Mouse (Mus musculus): Measurements from ENCODE around the gene Trpm7. TPM values are rescaled to one million over a fixed set of nuclear protein-coding genes. Genes with fewer than 3 reads are reported as not detected.
"Not testable (repeated sequence)": the region's sequence is repeated elsewhere in the genome, so short reads cannot be mapped to it uniquely, and the experiment has no call there.

Trpm7 gene
- 10 to 100 TPM; 21.7 to 30.7 TPM for total RNA-seq (2021)
- long read RNA-seq, experiment 1, full-length matches to known transcripts = 1 of 6 reads
- long read RNA-seq, experiment 1, partial matches to known transcripts = 0 of 6 reads
- long read RNA-seq, experiment 1, other reads (novel, unspliced or antisense) = 5 of 6 reads
- long read RNA-seq, experiment 2, partial matches to known transcripts = 0 of 4 reads
- long read RNA-seq, experiment 2, other reads (novel, unspliced or antisense) = 4 of 4 reads

DNA sequence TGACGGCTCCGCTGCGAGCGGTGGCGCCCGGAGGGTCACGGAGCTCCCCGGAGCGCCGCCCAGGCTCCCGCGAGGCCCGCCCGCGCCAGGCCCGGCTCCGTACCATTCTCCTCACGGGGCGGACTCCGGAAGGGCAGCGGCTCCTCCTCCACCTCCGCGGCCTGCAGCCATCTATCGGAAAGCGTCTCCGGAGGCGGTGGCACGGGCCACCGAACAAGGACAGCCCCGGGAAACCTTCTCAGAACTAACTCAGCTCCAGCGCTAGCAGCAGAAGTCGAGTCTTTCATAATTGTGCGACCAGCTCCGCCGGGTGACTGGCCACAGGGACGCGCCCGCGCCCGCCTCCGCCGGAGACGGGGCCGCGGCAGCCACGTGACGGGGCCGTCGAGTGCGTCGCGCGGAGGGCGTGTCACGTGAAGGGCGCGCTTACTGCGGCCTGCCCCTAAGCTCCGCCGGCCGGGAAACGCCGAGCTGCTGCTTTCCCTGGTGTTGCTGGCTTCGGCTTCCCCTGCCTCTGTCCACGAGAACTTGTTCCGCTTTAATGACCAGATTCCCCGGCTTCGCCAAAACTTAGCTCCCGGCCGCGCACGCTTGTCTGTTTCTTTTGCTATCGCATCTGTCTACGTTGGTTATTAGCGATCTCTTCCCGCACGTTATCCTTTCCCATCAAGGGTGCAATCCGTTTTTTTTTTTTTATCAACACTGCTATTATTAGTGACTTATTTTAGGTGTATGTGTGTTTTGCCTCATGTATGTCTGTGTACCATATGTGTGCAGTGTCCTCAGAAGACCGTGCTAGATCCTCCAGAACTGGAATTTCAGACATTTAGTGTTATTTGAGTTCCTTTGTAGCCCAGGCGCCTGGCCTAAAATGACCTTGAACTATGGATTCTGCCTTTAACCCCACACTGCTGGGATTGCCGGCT is at the start of gene Trpm7:
Gene Trpm7, minus strand, starts transcription at position 360 of the 926 bp plus-strand sequence.
- DNase-seq = peak; percentile 87 to 89
- intact Hi-C loops (cut with DNase I) = loop anchor here (2.0 kb wide), 1 partner anchor 57 kb away; the partner anchor contains the start of gene Sppl2a

DNA sequence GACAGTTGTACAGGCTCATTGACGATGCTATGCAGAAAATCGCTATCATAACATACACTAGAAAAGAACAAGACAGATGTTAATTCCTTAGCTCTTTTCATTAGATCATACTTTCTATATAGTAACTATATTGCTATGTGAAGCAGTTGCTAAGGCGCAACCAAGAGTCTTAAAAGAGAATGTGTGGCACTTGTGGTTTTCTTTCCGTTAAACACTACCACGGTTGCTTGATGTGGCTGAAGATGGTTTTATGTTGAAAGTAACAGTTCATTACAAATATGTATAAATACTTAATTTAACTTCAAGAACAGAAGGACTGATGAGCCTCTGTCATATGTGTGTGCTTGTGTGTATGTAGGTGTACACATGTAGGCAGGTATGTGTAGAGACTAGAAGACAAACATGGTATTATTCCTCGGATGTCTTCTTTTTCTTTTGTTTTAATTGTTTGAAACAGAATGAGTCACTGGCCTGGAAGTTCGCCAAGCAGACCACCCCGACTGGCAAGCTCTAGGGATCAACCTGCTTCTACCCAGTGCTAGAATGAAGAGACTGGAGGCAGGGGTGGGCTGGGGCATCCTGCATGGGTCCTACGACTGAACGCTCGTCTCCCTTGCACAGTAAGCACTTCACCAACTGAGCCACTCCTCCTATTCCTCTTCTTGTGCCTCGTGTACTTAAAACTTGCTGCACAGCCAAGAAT is 44.5 kb upstream of the Trpm7 start:
- intact Hi-C loops (cut with DNase I) = no loop called here
- DNase-seq = no peak

DNA sequence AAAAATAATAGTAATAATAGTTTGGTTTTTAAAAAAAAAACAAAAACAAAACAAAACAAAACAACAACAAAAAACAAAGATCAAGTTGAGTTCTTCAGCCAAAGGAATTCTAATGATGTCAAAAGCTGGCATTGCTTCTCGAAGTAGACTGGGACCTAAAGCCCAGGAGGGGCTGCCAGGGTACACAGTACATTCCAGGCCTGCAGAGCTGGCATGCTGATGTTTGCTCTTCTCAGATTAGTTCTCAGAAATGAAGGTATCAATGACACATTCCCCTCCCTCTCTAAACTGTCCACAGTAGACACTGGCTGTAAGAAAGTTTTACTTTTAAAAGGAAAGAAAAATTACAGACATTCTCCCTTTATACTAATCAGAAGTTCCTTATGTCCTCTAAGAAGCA is 40.2 kb upstream of the Trpm7 start:
- peak in 1 of 2 experiments; percentile 17 for DNase-seq
- intact Hi-C loops (cut with DNase I) = no loop called here

DNA sequence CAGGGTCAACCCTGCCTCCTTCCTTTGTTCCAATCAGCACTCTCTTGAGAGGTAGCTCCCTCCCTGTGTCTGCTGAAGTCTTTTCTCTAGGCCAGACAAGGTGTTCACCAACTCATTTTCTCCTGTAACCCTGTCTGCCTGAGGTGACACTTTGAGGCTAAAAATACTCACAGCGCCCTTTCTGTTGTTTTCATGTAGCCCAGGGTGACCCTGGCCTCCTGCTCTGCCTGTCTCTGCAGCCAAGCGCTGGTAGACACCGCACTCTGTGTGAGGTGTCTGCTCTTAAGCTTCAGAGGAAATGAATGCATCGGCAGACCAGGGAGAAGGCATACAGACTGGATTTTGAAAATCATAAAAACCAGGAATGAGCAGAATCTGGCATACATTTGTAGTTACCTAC is 38.1 kb upstream of the Trpm7 start:
- DNase-seq = no peak
- intact Hi-C loops (cut with DNase I) = no loop called here

DNA sequence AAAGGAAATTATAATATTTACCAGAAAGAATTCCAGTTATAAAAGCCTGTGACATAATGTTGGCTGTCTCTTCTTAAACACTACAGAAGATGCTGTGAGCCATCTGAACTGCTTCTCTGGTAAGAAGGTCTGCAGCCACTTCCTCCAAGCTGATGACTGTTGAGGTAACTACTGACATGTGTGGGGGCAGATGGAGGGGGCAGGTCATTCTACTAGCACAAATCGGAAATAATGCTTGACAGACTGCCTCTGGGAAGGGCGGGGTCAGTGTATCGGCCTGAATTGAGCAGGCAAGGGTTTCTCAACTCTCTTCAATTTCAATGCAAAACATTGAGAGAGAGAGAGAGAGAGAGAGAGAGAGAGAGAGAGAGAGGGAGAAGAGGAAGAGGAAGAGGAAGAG is 28.1 kb upstream of the Trpm7 start:
- DNase-seq = no peak
- intact Hi-C loops (cut with DNase I) = no loop called here

DNA sequence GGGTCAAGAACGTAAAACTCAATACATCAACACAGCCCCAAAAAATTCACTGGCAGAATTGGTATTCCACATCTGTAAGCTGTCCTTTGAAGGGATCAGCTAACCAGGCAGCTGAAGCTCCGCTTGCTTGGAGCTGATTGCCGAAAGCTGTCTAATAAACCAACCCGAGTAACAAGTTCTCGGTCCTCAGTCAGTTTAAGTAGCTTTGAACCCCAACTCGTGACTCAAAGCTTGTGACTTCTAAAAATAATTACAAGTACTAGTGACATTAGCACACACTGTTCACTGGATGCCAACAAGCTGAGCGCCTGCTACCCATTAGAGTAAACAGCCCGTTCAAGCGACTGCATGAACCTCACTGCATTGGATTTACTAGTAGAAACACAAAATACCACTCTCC is 21.5 kb upstream of the Trpm7 start:
- no peak for DNase-seq
- intact Hi-C loops (cut with DNase I) = loop anchor here (5.0 kb wide), 1 partner anchor 35 kb away; the partner anchor contains the start of gene Sppl2a

DNA sequence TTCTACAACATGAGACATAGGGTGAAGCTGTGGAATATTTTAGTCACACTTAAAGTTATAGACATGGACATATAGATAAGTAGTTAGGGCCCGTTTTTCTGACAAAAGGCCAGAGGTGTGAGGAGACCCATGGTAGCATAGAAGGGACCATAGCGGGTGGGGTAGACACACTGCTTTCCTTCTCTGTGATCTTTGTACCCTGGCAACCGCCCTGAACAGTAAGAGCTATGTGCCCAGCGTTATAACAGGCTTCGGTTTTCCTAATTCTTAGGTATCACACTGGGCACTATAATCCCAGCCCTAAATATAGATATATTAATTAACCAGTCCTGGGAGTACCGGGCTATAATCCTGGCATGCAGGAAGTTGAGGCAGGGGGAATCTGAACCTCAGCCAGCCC is 20.9 kb upstream of the Trpm7 start:
- no peak for DNase-seq
- intact Hi-C loops (cut with DNase I) = loop anchor here (5.0 kb wide), 1 partner anchor 35 kb away; the partner anchor contains the start of gene Sppl2a

DNA sequence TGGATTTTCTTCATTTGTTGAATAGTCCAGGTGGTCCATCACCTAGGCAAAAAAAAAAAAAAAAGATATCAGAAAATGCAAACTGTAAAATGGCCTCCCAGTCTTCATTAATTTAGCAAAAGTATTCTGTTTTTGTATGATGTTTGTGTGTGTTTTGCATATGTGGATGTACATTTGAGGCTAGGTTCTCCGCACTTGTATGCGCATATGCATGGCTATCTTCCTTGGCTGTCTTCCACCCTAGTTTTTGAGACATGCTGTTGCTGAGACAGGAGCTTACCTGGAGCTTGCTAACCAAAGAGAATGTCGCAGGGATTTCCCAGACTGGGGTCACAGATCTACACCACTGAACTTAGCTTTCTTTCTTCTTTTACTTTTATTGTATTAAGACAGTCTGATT is 18.2 kb upstream of the Trpm7 start:
- no peak for DNase-seq
- intact Hi-C loops (cut with DNase I) = no loop called here

DNA sequence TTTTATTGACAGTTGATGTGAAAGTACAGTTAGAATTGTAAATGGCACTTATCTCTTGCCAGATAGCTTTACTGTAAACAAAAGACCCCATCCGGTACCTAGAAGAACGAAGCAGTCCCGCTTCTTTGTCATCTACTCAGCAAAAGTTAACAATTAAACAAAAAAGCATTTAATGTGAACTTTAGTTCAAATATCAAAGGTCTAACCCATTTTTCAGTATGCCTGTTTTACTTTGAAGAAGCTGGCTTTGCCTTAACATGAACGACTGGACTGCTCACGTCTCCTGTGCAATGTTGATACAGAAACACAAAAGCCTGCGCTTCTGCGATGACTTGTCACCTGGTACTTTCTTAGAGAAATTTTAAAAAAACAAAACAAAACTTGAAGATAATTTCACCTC is 16.3 kb upstream of the Trpm7 start:
- DNase-seq = no peak
- intact Hi-C loops (cut with DNase I) = no loop called here

DNA sequence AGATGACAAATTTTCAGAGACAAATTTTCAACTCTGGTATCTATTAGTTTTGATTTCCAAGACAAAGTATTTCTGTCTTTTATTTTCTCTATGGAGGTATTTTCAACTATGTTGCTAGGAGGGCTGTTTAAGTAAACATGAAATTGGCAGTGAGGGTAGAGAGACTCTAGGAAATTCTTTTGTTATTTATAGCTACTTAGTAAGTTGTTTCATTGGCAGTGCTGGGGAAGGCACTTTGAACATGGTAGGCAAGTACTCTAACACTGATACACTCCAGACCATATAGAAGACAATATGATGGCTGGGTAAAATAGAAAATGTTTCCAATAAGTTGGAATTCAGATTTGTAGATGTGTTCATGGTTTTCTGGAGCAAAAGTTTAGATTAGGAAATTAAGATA is 15.7 kb upstream of the Trpm7 start:
- intact Hi-C loops (cut with DNase I) = no loop called here
- no peak for DNase-seq

DNA sequence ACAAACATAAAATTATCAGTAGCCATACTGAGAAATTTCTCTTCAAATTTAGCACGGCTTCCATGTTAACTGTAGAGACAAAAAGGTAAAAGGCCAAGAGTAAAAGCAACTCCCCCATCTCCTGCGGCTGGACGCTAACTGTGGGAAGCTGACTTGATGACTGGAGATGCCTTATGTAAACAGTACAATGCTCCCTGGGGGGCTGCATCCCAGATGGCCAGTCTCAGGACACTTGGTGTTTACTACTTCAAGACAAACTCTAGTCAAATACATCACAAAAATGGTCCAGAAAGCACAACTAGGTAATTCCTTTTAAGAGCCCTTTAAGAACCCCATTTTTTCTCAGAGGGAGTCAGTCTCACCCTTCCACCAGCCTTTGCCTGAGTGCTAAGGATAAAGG is 11.1 kb upstream of the Trpm7 start:
- no peak for DNase-seq
- intact Hi-C loops (cut with DNase I) = no loop called here

DNA sequence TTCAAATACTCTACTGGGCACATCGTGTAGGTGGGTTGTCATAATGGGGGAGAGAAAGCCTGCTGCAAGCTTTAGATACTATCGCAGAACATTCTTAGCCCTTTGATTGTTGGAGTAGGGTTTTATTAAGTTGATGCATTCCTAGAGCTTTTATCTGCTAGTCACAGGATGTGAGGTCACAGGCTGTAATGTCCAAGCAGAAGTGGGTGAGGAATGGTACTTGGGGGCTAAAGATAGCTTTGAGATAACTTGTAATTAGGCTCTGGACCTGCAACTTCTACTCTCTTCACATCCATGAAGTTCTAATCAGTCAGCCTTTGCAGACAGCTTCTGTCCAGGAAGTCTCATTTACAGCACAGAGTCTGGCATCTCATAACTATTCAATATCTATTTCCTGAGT is 9.8 kb upstream of the Trpm7 start:
- DNase-seq = no peak
- intact Hi-C loops (cut with DNase I) = no loop called here

DNA sequence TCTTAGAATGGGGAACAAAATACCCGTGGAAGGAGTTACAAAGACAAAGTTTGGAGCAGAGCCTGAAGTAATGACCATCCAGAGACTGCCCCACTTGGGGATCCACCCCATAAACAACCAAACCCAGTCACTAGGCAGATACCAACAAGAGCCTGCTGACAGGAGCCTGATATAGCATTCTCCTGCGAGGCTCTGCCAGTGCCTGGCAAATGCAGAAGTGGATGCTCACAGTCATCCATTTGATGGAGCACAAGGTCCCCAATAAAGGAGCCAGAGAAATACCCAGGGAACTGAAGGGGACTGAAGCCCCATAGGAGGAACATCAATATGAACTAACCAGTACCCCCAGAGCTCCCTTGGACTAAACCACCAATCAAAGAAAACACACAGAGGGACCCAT is 6.7 kb upstream of the Trpm7 start:
- DNase-seq; intact Hi-C loops (cut with DNase I): not testable (repeated sequence)

DNA sequence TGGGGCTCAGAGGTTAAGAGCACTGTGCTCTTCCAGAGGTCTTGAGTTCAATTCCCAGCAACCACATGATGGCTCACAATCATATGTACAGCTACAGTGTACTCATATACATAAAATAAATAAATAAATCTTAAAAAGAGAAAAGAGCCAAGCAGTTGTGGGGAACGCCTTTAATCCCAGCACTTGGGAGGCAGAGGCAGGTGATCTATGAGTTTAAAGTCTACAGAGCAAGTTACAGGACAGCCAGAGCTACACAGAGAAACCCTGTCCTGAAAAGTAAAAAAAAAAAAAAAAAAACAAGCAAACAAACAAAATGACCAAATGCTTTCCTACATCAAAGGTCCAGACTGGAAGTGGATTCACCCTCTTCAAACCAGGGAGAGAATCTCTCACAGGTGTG is 2.0 kb upstream of the Trpm7 start:
- DNase-seq = no peak
- intact Hi-C loops (cut with DNase I) = loop anchor here (2.0 kb wide), 1 partner anchor 55 kb away; the partner anchor contains the start of gene Sppl2a

DNA sequence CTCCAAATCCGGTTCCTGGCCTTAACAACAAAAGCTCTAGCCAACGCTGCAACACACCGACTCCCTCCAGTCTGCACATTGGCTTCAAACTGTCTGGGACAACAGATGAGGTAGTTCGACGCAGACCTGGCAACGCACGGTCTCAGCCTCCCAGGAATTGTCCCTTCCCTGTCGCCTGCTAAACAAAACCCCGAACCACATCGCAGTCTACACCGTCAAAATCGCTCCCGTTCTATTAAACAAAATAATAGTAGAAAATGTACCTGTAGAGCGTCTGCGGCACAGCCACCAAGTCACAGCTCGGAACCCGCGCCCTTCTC is 554 bp downstream of the Trpm7 start:
- intact Hi-C loops (cut with DNase I) = no loop called here
- DNase-seq = no peak

DNA sequence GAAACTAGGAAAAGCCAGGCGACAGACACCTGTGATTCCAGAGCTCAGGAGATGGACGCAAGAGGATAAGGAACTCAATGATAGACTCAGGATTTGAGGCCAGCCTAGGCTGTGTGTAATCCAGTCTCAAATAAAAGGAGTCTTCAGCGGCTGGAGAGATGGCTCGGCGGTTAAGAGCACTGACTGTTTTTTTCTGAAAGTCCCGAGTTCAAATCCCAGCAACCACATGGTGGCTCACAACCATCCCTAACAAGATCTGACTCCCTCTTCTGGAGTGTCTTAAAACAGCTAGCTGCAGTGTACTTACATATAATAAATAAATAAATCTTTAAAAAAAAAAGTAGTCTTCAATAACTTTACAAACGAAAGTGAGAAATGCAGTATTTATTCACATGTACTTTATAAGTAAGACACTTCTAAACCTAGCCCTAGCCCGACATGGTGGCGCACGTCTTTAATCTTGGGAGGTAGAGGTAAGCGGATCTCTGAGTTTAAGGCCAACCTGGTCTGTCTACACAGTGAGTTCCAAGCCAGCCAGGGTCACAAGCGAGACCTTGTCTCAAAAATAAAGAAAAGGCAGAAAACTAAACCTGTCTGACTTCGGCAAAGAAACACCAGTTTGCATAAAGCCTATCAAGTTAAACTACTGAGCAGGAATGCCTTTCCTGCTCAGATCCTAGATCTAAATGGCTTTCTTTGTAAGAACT is 1.1 kb downstream of the Trpm7 start:
- intact Hi-C loops (cut with DNase I) = no loop called here
- no peak for DNase-seq

DNA sequence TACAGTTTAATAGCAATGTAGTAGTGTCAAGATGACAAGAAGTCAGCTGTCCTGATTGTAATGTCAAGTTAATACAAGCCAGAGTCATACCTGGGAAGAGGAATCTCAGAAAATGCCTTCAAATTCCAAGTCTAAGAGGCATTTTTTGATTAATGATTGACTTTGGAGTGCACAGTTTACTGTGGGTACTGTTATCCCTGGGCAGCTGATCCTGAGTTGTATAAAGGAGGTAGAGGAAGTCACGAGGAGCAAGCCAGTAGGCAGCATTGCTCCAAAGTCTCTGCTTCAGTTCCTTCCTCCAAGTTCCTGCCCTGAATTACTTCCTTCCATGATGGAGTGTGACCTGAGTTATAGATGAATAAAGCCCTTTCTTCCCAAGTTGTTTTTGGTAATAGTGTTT is 9.7 kb downstream of the Trpm7 start:
- intact Hi-C loops (cut with DNase I) = no loop called here
- DNase-seq = no peak

DNA sequence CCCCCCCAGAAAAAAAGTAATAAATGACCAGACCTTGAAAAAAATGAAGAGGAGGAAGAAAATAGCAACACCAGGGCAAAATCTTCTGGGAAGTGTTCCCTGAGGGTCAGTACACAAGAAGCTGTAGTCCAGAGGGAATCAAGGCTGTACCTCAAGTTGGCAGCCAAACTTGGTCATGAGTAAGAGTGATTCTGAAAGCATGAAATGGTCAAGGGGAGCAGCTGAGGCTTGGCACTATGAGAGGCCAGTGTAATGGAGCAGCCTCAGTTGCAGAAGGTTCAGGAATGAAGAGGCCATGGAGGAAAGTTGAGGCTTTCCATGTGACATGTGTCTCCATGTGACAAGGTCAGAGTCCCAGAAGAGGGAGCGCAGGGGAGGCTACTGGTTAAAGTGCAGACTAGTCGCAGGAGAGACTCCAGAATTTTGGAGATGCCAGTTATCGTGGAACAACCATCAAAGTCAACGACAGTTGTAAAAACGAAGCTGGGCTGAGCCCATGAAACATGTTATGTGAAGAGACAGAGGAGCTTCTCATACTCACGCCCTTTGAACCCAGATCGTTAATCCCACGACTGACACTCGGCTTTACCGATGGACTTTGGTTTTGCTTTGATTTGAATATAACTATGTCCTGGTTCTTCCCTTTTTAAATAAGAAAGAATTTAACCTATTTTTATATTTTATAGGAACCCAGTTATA is 10.4 kb downstream of the Trpm7 start:
- DNase-seq = no peak
- intact Hi-C loops (cut with DNase I) = no loop called here

DNA sequence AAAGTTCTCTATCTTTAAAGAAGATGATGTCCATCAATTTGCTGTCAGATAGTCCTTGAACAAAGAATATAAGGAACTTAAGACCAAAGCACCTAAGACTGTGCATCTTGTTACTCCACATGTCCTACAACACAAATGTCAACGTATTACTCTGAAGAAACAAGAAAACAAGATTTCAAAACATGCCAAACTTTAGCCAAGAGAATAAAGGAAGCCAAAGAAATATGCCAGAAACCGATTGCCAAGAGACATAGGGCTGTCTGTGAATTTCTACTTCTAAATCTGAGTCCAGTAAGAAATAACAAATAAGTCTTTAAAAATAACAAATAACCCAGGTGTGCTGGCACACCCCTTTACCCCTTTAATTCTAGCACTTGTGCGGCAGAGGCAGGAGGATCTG is 11.0 kb downstream of the Trpm7 start:
- intact Hi-C loops (cut with DNase I) = no loop called here
- no peak for DNase-seq

DNA sequence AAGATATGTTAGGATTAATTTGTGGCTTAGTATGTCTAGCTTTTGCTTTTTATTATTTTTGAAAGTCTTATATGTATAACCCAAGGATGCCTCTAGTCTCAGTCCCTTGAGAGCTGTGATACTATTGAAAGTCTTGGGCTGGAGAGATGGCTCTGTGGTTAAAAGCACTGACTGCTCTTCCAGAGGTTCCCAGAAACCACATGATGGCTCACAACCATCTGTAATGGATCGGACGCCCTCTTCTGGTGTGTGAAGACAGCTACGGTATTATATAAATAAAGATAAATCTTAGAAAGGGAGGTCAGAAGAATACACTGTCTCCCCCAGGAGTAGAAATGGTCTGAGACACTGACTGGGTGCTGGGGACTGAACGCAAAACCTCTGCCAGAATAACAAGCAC is 31.3 kb downstream of the Trpm7 start:
- intact Hi-C loops (cut with DNase I) = no loop called here
- no peak for DNase-seq
